Mouse (Mus musculus) gastrocnemius, postnatal 25 days (tissue): Measurements from ENCODE around the gene Sbk3. TPM values are rescaled to one million over a fixed set of nuclear protein-coding genes. Genes with fewer than 3 reads are reported as not detected.
"Not testable (repeated sequence)": the region's sequence is repeated elsewhere in the genome, so short reads cannot be mapped to it uniquely, and the experiment has no call there.

Source experiments
- DNase-seq: peaks from one replicate; pipeline ENCODE4 v3.0.0; 2022
- long read RNA-seq, 2 experiments: library from polyadenylated mRNA; stranded (forward); transcript quantifications; one replicate each; pipeline ENCODE4 v2.0.0; 2021
- total RNA-seq, 2 experiments: library from RNA; stranded (reverse); gene quantifications; 1 replicate in 1 of 2; 2 replicates in 1 of 2; pipeline ENCODE4 v1.2.3; 2021

Sbk3 gene
- total RNA-seq = 1 to 10 TPM in 1 of 2 experiments, under 1 TPM in 1; 0.49 to 3.1 TPM
- long read RNA-seq, experiment 1 = 0 reads
- long read RNA-seq, experiment 2 = 0 reads

DNA sequence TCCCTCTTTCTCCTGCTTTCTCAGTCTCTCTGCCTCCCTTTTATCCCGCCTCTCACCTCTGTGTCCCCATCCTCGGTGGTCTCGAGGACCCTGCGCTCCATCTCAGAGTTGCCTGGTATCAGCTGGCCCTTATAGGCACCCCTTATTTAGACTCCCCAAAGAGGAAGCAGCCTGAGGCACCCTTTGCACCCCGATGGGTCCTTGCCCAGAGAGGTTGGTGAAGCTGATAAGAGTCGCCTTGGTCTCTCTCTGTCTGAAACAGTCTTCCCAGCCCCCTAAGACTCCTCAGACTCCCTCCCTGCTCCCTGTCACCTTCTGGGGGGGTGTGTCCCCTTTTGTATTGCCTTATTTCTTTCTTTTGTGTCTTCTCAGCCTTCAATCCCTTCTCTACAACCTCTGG is at the start of gene Sbk3:
Sbk3 (minus strand) TSS at position 101 of the 400 bp plus-strand sequence.
- DNase-seq = no peak

DNA sequence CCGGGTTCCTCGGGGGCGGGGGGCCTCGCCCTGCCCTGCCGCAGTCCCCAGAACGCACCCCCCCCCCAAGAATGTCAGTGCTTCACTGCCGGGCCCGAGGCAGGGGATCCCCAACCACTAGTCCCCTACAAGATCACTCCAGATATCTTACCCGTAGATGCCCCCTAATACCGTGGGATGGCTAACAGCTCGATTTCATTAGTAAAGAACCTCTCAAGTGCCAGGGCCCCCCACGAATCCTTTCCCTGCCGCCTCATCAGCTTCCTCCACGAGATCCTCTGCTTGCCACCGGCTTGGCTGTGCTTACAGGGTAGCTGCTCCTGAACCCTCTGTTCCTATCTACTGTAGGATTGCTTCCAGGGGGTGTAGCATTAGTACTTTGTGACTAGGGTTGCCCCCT is 49.7 kb upstream of the Sbk3 start:
- no peak for DNase-seq

DNA sequence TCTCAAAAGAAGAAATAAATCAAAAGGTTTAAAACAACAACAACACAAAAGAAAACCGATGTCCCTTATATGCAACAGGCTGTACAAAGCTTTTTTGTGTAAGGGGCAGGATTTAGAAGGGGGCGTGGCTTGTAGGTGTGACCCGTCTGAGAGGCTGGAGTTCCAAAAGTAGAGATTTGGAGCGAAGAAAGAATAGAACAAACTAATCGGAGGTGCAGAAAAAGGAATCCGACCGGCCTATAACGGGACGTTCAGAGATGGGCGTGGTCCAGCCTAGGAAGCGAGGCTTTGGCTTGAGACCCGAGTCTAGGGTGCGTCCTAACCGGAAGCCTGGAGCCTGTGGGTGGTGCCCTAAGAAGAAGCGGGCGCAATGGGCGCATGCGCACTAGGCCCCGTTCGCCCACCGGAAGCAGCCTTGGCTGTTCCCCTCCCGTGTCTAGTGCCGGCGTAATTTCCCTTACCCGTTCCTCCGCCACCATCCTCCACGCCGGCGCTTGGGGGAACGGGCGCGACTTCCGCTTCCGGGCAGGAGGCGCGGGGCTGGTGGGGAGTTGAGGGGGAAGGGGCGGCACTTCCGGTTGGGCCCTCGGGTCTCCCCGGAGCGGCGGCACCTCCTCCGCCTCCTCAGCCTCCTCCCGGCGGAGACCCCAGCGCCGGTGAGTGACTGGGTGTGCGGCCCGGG is 49.2 kb upstream of the Sbk3 start, which contains the start of the genes Zfp865 and Ccdc106:
Zfp865 (plus strand) TSS at position 377 of the 682 bp plus-strand sequence.
Ccdc106 (plus strand) TSS at position 554 of the 682 bp plus-strand sequence.
- DNase-seq = peak; percentile 99

DNA sequence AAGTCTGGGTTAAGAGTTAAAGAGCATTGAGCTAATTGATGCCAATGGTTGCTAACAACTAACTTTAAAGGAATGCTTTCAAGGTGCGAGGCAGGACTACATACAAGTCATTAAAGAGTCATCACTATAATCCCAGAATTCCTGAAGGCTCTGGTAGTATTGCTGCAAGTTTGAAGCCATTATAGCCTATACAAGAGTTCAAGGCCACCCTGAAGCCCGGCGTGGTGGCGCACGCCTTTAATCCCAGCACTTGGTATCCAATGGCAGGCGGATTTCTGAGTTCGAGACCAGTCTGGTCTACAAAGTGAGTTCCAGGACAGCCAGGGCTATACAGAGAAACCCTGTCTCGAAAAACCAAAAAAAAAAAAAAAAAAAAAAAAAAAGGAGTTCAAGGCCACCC is 48.6 kb upstream of the Sbk3 start:
- not testable (repeated sequence) for DNase-seq

DNA sequence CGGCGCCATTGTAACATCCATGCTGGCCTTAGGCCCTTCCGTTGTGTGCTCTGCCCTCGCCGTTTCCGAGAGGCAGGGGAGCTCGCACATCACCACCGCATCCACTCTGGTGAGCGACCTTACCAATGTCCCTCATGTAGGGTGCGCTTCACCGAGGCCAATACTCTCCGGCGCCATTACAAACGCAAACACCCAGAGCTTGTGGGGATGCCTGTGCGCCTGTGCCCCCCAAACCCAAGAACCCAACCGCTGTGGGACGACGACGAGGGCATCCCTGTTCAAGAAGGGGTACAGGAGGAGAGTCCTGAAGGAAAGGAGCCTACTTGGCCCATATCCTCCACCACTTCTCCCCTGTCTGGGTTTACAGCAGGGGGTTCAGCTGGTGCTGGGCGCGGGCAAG is 47.0 kb upstream of the Sbk3 start:
- no peak for DNase-seq

DNA sequence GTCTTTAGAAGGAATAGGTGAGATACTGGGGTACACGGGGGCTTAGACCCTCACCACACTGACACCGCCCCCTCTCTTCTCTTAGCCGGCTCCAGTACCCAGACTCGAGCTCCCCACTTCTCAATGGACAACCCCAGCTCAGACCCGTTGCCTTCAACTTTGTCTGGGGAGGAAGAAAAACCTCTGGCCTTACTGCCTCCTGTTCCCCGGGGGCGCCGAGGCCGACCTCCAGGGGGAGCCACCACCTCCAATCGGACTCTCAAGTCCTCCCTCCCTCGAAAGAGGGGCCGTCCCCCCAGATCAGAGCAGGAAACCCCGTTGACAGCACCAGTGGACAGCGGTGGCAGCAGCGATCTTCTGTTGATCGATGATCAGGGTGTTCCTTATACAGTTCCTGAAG is 46.4 kb upstream of the Sbk3 start:
- no peak for DNase-seq

DNA sequence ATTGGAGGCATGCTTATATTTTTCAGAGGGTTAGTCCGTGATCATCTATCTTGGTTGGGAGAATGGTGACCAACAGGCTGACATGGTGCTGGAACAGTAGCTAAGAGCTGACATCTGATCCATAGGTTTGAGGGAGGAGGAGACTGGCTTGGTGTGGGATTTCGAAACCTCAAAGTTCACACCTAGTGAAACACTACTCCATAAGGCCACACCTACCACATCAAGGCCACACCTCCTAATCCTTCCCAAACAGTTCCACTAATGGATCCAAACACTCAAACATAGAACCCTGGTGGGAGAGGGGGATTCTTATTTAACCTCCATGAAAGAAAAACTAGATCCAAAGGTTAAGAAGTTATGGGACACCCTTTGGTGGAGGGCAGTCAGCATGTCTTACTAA is 46.0 kb upstream of the Sbk3 start:
- DNase-seq = no peak

DNA sequence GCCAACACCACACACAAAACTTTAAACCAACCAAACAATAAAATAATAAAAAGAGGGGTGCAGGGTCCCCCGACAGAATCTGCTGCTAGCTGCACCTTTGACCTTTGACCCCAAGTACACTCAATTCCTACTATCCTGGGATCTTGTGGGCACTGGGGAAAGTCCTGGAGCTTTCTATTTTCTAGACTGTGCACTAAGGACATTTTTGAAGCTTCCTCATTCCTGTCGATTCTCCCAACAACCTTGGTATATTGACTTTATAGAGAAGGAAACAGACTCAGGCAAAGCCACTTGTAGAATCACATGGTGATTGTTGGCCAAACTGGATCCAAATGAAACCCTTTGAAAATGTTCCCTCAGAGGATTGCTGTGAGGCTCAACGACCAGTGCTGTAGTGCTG is 45.1 kb upstream of the Sbk3 start:
- DNase-seq = no peak

DNA sequence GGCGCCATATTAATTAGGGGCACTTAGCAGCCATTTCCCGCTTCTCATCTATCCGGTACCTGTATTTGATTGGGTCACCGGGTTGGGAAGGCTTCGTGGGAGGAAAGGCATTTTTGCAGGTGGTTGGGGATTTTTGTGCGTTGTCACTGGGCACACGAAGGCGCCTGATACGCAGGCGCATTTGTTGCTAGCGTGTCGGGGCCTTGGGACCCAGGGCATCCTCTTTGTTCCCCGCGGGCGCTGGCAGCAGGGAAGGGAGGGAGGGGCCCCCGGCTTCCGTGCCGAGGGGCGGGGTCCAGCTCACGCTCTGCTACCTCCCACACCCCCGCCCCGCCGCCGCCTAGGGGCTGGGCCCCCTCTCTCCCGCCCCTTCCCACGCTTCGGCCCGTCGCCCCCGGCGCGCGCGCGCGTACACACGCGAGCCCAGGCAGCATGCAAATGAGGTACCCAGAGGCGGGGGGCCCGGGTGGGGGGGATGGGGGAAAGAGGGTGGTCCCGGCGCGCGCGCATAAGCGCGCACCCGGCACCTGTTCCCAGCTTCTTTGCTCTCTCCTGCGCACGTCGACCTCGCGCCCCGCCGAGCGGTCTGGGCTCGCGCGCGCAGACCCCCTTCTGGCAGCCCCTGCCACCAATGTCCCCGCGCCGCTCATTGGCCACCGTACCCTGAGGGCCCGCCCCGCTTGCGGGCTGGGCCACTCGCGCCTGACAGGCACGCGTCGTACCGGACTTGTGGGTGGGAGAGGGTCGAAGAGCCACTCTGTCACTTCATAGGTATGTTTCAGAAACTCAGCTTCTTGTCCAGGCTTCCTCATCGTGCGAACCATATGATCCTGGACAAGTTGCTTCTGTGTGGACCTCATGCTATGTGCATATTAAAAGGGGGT is 44.4 kb upstream of the Sbk3 start, which contains the start of gene Gm44973:
Gm44973 (plus strand) TSS at position 379 of the 884 bp plus-strand sequence.
- DNase-seq = peak; percentile 97

DNA sequence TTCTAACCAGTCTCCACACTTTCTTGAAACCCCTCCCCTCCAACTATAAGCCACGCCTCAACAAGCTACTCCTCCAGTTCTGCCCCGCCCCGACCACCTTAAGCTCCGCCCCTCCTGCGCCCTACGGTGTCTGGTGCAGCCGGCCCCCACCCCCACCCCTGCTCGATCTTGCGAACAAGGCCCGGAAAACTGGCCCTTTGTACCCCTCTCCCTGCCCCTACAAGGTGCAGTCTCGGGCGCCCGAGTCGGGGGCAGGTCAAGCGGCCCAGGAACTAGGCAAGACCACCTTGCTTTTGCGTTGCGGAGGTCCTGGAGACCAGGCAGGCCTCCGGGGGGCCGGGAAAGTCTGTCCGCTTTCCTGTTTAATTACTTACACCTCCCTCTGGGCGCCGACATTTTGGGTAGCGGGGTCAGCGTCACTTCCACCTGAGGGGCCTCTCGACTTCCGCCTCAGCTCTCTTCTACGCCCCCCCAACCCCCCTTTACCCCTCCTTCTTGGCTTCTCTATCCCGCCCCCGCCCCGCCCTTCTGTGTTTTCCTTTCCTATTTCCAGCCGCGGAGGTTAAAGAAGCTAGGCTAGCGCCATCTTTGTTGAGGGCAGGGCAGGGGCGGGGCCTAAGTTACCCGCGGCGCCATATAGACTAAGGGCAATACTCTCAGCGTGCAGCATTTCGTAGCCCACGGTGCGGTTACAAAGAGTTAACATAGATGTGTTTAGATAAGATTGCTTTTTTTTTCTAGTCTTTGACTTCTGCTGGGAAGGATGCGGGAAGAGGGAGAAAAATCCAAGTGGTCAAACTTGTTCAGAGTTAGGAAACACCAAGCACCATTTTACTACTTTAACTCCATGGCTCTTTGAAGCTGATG is 43.5 kb upstream of the Sbk3 start, which contains the start of the genes Zfp524 and Fiz1:
Zfp524 (plus strand) TSS at position 165 of the 867 bp plus-strand sequence.
Fiz1 (minus strand) TSS at position 447 of the 867 bp plus-strand sequence.
- DNase-seq = peak; percentile 96

DNA sequence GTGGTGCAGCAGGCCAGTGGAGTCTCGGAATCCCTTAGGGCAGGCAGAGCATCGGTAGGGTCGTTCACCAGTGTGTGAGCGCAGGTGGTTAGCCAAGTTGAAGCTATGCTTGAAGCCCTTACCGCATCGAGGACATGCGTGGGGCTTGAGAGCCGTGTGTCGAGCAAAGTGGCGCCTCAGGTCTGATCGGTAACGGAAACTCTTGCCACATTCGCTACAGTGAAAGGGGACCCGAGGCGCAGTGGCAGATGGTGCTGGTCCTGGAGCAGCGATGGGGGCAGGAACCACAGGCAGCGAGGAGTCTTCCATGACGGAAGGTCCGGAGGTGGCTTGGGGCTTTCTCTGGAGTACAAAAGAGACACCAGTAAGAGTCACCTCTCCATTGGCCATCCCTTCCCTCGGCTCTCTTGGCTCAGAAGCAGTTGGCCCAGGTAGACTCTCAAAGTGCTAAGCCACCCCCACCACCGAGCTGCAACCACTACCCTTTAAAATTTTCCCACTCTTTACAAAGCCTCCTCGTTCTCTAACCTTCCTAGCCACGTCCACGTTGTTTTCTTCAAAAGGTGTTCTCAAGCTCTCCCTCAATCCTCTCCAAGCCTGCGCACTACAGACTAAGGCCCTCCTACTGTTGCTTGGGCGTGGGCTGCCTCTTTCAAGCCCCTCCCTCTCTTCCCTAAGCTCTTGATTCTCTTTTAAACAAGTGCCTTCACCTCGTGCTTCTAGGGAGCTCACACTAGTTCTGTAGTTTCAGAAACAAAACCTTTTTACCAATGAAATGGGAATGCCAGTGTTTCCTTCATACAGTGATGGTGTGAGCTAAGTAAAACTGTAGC is 41.9 kb upstream of the Sbk3 start:
- no peak for DNase-seq

DNA sequence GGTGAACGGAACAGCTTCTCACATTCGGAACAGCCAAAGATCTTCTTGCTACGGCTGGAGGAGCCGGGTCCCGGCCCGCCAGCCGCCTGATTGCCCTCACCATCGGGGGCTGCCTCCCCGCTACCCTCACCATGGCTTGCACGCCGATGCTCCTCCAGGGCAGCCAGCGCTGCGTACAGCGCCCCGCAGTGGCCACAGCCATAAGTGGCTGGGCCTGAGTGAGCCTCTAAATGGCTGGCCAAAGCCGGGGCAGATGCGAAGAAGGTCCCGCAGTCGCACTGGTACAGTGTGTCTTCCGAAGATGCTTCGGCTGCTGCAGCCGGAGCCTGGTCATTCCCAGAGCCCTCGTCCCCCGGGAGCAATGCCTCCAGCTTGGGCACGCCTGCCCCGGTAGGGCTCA is 37.3 kb upstream of the Sbk3 start:
- no peak for DNase-seq

DNA sequence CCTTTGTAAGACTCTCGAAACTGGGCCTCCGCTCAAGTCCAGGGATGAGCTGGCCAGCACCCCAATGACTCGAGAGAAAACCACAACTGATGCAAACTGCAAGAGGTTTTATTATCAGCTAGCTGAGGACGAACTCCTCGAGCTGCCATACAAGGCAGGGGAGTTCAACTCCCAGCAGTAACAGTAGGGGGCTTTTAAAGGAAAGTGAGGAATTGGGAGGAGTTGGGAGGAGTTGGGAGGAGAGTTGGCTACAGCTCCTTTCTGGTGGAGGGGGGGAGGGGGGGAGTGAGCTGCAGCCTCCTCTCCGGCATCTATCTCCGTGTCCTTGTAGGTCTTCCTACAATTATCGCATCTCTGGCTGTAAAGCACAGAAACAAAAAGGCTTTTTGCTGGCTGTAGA is 31.9 kb upstream of the Sbk3 start:
- not testable (repeated sequence) for DNase-seq

DNA sequence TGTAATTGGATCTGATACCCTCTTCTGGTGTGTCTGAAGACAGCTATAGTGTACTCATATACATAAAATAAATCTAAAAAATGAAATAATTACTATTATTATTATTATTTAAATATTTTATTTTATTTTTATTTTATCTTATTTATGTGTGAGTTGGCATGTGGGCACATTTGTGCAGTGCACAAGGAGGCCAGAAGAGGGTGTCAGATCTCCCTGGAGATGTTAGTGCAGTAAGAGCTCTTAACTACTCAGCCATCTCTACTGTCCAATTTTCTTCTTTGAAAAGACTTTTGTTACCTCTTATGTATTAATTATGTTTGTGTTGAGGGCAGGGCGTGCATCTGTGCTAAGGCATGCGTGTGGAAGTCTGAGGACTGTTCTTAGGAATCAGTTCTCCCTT is 28.9 kb upstream of the Sbk3 start:
- DNase-seq = no peak

DNA sequence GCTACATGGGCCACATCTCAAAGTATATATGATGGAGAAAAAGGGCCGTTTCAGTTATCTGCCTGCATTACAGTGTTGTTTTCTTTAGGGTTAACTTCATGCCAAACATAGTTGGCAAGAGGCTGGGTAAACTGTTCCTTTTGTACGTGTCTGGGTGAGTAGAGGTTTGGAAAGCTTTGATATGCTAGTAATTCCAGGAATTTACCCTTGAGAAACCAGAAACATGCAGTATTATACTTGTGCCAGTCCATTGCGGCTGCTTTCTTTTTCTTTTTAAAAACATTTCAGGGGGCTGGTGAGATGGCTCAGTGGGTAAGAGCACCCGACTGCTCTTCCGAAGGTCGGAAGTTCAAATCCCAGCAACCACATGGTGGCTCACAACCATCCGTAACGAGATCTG is 26.0 kb upstream of the Sbk3 start:
- DNase-seq = no peak

DNA sequence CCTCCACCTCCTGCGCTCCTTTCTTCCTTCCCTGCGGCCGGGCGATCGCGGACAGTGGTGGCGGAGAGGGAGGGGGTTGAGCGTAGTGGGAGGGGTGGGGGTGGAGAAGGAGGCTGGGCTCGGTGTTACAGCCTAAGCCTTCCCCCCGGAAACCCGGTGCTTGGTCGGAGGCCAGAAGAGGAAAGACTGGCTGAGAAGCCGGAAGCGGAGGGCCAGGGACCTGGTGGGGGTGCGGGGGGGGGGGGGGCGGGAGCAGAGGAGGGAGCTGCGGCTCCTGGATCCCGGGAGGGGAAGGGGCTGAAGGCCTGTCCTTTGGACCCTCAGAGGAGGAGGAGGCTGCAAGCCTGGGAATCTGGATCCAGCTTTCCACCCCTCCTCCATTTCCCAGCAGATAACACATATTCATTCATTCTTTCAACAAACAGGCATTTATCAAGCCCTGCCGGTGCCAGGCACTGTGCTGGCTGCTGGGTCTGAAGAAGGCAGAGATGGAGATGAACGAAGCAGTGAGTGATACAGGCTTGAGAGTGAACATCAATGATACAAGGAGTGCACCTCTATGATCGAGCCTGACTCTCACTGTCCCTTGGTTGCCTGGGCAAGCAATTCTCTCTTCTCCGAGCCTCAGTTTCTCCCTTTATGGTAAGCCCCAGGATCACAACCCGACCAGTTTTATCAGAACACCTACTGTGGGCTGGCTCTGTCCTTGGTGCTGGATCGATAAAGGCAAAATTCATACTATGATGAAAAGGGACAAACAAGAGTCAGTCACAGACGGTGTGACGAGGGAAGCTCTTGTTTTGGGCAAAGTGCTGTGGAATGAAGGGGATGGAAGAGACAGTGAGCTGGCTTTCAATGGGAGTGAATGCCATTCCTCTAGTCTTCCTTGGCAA is 25.3 kb upstream of the Sbk3 start, which contains the start of gene Zfp579:
Zfp579 (minus strand) TSS at position 156 of the 893 bp plus-strand sequence.
- DNase-seq = peak; percentile 92

DNA sequence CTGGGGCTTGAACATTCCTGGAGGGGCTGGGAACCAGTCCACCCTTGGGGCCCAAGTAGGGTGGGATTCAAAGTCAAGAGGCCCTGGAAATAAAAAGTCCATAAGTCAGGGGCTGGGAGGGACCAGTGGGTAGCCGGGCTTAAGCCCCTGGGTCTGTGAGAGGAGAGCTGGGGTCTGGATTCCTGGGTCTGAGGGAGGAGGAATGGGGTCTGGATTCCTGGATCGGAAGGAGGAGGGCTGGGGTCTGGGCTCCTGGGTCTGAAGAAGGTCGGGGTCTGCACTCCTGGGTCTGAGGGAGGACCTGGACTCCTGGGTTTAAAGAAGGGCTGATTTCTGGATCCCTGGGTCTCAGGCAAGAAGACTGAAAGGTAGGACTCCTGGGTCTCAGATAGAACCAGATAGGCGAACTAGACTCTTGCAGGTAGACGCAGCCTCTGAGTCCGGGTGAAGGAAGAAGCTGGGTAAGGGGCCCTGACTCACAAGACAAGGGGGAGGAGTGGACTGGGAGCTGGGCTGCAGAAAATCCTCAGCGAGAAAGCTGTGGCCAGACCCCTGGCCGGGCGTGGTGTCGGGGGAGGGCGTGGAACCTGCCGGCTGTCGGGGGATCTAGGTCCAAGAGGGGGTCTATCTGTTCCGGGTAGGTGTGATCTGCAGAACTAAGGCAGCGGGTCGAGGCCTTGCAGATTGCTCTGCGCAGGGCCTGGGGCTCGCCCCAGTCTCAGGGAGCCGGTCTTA is 24.5 kb upstream of the Sbk3 start:
- no peak for DNase-seq

DNA sequence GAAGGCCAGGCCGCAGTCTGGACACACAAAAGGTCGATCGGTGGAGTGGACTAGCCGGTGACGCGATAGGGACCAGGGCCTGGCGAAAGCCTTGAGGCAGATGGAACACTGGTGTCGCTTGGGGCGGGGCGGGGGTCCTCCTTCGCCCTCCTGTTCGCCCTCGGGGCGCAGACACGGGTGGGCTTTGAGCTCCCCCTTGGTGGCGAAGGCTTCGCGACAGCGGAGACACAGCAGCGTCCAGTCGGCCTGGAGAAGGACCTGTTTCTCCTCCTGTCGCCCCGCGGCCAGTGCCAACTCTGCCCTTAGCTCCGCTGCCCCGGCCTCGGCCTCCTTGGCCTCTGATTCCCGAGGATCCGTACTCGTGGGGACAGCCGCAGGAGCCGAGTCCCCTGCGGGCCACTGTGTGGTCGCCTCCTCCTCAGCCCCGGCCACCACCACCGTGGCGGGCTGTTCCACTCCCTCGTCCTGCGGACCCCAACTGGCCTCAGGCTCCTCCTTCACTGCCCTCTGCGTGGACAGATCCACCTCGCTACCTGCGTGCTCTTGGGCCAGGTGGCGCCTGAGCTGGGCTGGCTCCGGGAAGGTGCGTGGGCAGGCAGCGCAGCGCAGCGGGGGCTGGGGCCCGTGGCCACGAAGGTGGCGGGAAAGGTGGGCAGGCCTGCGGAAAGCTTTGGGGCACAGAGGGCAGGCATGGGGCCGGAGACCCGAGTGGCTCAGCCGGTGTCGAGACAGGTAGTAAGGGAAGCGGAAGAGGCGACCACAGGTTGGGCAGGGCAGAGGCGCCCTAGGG is 23.2 kb upstream of the Sbk3 start:
- DNase-seq = no peak
